Mouse (Mus musculus) cerebellum, postnatal 4 days (tissue): ENCODE measurements around the gene Lrp4.

Experiments used
- DNase-seq, 2 experiments: peaks; one replicate each; pipeline ENCODE4 v3.0.0; 2022; ENCODE audit warnings: low spot score in 2 of 2, mixed read lengths in 1 of 2

Gene Lrp4

DNA sequence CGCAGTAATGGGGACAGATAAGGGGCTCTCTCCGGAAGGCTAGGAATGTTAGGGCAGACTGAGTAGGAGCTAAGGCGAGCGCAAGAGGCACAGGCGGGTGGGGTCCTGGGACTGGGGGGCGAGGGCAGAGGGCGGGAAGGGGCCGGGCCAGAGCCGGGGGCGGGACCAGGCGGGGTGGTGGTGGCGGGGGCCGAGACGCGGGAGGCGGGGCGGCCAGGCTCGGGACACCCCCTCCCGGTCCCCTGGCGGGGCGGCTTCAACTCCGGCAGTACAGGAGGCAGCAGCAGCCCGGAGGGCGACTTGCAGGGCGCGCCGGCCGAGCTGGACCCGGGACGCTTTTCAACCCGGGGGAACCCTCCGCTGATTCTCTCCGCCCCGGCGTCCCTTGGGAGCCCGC, at the start of gene Lrp4:
Gene Lrp4 (plus strand): TSS at position 253 of the 397 bp plus-strand sequence.
- no peak for DNase-seq

DNA sequence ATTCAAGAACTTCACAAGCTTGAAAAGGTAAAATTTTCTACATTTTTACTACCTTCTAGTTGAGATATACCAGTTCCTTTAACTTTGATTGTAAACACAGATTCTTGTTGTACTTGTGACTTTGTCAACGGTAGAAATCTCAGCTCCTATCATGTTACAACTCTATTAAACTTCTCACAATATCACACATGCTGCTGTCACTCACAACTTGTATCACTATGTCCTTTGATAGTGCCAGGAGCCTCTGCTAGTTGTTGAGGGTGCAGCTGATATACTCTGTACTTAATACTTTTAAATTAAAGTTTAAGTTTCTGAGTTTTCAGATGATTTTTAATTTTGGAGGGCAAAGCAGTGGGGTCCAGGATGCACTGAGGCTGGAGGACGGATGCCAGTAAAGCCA, 49.3 kb upstream of the Lrp4 start:
- DNase-seq = no peak

DNA sequence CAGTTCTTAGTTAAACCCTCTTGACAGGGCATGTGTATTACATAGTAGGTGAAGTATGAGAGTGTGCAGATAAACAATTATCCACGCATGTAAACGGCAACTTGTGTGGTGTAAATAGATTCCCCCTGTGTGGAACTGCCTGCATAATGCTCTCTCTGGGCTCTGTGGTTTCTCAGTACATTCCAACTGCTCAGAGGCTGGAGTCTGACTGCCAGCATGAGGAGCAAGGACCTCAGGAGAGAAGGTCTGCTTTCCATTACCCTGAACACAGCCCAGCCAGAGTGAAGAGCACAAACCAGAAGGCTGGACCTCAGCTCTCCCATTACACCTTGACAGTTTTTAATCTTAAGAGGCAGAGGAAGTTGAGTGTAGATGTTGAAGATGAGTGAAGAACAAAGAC, 45.8 kb upstream of the Lrp4 start:
- DNase-seq = no peak

DNA sequence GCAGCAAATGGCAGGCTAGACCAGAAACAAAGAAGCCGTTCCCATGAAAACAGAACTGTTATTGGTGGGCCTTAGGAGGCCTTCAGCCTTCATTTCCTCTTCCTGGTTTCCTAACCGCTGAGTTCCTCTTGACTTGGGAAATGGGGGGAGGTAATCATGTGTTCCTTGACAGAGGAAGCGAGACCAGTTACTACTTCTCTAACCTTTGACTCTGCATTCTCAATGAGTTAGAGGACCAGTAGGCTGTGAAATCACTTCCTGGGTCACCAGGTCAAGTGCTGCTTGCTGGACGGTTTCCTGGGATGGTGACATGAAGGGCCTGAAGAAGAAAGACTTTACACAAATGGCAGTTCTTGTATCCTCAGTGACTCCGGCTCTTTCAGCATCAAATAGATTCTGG, 45.0 kb upstream of the Lrp4 start:
- DNase-seq = no peak

DNA sequence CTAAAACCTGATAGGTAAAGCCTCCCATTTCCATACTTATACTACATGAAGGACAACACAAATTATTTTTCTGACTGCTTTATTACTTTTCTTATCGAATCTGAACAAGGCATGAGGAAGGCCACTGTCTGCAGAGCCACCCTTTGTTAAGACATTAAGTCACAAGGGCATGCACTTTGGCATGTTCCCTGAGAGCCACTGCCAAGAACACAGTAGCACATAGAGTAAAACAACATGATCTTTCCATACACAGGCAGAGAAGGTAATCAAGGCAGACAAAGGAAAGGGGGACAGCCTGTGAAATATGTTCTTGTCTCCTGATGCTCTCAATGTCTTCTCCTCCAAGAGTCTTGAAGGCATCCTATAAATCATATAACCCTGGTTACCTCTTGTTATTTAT, 43.5 kb upstream of the Lrp4 start:
- DNase-seq = no peak

DNA sequence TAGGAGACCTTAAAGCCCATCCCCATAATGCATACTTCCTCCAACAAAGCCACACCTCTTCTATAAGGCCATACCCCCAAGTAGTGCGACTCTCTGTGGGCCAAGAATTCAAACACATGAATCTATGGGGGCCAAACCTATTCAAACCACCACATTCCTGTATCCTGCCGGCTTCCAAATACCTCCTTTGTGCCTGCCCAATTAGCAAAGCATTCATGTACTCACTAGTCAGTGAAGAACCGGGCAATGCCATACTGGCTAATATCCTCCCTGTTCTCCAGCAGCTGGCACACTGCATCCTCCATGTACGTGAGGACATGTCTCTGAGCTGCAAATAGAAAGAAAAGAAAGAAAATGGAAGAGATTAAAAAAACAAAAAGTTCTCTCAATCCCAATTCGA, 35.7 kb upstream of the Lrp4 start:
- no peak for DNase-seq

DNA sequence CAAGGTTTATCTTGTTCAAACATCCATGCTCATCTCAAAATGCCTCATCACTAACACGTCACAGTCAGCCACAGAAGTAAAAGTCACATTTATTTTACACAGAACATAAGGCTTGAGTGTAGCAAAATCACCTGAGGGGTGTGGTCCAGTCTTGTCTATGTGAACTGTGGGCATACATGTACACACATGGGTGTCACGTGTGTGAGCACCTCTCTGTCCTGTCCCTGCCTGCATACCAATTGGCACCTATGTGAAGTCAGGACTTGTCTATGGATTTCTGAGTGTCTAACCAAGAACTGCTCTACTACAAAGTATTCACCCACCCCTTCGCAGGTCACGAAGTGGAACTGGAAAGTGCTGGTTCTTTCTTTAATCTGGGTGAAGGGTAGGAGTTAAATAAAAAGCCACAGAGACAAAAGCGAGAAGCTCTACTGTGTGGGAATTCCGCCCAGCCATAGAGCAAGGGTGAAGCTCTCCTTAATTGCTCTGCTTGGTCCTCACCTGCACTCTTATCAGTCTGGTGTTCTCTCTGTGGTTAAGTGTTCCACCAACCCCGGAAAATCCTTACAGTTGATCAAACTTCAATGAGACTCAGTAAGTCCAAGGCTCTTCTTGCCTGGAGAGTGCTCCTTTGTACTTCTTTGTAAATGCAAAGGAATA, 33.1 kb upstream of the Lrp4 start:
- DNase-seq = no peak

DNA sequence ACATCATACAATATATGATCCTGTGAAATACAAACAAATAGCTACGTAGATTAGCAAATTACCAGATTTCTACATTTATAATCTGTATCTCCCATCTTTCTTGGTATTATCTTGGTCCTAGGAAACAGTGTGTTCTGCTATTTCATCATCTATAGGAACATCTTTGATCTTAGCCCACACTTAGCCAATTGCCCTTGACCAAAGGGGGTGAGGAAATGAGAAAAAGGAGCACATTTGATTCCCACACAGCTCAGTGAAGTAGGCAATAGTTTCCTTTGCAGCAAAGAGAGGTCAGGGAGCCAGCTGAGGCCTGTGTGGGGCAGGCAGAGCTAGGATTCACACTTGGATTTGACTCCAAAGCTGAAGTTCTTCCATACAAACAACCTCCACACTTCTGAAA, 31.0 kb upstream of the Lrp4 start:
- no peak for DNase-seq

DNA sequence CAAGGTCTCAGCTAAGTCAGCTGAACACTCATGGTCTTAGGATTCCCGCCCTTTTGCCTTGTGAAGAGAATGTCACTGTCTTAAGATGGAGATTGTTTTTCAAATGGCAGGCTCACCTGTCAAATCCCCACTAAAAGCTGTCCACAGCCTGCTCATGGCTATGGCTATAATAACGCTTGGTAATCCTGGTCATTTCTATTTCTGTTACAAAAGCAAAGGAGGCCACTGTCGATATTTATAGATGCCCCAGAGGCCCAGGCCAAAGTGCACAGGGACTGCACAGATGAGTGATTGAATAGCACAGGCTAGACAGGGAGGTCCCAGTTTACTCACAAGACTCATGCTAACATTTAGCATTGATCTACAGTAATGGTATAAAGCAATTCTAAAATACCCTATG, 28.2 kb upstream of the Lrp4 start:
- no peak for DNase-seq

DNA sequence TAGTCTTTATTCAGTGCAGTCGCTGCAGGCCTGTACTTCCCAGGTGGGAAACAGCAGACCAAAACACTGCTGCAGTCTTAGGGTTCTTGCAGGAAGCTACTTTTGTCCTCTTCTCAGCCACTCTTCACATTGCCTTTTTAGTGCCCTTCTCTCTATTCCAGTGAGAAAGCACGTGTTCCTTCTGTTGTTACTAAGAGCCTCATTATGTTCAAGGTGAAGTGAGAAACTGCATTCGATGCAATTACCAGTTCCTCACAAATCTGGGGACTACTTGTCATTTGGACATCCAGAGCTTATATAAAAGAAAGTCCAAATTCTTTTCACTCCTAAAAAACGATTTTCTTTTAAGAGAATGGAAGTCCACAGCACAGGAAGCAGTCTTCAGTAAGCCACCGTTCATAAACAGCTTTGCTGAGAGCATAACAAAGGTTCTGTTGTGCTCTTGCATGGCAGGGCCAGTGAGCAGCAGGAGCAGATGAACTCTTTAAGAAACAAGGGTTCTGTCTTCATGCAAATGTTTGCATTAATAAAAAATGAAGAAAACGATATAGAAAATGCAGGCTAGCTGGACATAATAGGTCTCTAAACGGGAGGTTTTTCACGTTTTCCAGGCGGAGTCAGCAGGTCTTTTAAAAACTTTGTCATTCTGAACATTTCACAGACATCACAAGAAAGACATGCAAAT, 27.3 kb upstream of the Lrp4 start:
- DNase-seq = no peak

DNA sequence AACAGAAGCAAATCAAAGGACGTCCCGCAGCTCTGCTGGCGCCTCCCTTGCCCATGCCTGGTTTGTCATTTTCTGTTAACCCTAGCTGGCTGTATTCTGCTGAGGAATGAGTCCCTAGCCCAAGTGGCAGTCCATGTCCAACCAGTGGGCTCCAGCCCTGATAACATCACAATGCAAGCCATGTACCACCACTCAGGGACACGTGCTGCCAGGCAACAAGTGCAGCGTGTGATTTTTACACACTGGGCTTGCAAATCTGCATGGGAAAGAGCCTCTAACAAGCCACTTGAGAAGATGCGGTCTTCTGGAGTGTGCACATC, 26.8 kb upstream of the Lrp4 start:
- DNase-seq = peak in 1 of 2 experiments; percentile 20

DNA sequence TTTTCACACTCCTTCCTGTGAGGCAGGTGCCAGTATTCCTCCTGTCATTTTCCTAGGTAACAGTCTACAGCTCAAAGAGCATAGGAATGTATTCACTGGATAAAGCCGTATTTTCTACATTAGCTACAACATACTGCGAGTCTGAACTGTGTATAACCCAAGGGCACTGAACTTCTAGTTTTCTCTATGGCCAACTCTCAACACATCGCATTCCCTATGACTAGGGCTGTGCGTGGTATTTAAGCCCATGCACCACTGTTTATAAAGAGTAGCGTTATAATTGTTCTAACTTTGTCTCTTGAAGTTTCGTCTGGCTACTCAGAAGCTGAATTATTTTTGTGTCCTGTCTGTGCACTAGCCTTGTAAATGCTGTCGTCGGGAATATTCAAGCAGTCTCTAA, 20.6 kb upstream of the Lrp4 start:
- DNase-seq = no peak

DNA sequence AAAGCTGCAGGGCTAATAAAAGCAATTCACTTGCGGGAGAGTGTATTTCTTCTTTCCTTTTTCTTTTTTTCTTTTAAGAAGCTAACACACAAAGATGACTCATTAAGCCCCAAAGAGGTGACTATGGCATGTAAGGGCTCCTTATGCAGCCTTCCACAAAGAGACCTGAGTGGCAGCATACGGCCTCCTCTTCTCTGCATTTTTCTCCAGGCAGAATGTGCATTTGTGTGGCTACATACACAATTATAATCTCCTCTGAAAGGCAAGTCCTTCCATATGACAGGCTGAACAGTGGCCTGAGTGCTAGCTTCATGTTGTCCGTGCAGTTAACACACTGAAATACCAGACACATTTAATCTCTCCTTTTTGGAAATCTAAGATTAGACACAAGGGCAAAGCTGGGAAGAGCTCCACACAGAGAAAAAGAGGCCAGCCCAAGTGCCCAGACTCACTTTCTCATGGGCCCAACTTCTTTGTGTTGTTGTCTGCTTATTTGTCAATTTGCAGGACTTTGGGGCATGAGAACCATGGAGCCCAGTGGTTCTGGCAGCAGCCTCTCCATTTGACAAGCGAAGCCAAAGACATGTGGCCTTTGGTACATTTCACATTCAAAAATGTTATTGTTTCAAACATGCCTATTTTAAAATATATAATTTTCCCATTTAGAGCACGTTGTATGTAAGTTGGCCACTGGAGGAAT, 20.0 kb upstream of the Lrp4 start:
- no peak for DNase-seq

DNA sequence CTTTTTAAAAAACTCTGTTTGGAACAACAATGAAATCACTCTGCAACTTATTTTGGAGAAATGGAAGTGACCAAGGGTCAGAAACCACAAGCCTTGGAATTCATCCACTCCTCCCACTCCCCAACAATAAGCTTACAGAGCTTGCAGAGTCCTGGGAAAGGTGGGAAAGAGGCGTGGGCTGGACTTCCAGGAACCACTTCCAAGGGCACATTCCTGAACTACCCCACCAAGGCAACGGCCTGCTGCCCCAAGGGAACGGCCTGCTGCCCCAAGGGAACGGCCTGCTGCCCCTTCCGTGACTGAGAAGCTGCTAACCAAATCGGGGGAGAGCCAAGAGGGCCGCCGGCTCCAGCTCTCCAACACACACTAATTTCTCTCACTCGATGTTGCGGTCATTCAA, 18.0 kb upstream of the Lrp4 start:
- DNase-seq = no peak

DNA sequence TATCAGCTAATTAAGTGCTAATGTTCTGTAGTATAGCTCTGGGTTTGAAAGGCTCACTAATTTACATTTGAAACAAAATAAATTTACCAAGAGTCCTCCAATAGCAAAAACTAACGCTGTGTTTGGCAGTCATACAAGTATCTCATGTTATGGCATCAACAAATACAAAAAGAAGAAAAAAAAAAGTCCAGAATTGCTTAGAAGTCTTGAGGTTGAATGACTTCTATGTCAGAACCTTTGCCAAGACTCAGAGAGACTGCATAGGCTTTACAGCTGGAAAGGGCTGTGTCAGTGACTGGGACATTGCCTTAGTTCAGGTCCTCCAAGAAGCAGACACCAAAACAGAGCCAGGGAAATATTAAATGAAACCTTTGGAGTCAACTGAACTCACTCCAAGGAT, 17.4 kb upstream of the Lrp4 start:
- DNase-seq = no peak

DNA sequence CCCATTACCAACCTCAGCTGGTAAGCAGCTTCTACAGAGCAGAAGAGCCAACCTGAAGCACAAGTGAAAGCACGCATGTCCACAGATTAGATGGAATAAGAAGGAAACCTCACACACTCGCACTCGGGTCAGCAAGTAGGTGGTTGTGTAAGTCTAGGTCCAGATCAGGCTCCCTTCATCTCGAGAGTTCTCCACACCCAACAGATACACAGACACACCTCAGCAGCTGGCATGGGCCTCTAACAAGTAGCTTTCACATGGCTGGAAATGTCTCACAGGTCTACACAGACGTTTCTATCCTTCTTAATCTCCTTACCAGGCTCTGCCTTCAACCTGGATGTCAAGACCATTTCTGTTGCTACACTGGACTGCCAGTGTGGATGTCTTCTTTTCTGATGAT, 16.6 kb upstream of the Lrp4 start:
- no peak for DNase-seq

DNA sequence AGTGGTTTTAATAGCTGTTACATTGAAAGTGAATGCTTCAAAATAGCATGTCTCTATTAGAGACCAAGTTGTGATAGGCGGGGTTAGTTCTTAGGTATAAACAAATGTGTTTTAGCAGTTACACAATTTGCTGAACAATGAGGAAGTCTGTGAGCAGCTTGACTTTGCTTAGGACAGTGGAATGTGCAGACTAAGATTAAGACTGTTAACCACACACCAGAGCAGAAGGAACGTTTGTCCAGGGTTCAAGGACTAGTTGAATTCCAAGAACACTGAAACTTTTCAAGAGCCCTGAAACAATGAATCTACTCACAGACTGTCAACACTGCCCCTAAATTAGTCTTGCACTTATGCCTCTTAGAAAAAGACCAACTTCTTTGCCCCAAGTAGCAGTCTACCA, 15.6 kb upstream of the Lrp4 start:
- no peak for DNase-seq

DNA sequence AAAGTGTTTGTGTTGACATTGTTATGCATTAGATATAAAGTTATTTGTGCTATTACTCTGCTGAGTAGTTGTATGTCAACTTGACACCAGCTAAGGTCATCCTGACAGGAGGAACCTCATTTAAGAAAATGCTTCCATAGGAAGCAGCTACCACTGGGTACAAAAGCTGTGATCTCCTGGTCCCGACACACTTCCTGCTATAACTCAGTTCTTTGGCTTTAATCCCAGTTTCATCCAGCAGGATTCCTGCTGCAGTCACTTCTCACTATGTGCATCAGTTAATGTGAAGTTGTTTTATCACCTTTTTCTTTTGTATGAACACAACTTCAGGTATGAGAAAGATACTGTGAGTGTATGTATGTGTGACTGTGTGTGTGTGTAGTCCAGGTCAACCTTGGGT, 15.1 kb upstream of the Lrp4 start:
- no peak for DNase-seq

DNA sequence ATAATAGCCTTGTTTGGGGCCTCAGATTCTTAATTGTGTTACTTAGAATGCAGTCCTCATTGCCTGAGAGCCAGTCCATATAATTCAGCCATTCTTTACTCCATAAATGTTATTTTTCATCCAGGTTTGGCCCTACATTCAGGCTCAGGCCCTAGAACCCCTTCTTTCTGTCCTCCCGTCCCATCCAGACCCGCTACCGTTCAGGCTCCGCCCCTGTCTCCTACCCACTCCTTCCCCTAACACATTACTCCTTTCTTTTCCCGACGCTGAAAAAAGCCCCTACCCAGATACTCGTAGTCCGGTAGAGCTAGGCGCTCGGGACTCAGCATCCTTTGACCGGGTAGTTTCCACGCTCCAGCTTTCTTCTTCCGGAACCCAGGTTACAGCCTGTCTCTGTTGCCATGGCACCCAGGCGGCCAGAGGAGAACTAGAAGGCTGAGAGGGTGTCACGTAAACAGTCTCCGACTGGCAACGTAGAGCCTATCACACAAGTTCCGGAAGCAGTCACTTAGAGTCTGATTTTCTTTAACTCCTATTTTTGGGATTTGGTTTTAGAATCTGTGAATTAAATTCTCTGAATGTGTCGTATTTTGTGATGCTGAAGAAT, 12.9 kb upstream of the Lrp4 start, which contains the start of gene 1110051M20Rik:
Gene 1110051M20Rik (minus strand): TSS at position 419 of the 607 bp plus-strand sequence.
- peak; percentile 64 to 88 for DNase-seq

DNA sequence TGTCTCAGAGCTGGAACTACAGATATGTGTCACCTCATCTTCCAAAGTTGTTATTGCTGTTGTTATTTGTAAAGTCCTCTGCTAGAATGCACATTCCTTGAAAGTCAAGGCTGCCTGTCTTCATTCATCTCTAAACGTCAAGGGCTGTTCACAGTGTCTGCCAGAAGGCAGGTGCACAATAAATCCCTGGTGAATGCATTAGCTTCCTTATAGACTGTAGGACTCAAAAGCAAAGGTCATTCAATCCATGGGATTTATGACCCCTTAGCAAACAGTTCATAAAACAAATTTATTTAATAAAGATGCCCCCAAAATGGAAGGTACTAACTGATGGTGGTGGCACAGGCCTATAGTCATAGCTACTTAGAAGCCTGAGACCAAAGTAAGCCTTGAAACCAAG, 7.6 kb upstream of the Lrp4 start:
- DNase-seq = no peak

DNA sequence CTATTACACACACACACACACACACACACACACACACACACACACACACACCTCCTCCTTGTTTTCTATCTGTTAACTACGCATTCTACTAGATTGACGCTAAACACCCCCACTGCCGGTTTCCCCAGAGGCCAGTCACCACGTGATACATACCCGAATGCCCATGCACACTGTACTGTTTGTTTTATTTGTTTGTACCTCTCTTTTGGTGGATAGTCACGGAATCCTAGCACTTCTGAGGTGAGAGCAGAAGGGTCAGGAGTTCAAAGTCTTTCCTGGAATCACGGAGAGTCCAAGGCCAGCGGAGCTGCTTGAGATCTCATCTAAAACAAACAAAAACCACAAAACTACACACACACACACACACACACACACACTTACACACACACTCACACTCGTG, 7.0 kb upstream of the Lrp4 start:
- no peak for DNase-seq

DNA sequence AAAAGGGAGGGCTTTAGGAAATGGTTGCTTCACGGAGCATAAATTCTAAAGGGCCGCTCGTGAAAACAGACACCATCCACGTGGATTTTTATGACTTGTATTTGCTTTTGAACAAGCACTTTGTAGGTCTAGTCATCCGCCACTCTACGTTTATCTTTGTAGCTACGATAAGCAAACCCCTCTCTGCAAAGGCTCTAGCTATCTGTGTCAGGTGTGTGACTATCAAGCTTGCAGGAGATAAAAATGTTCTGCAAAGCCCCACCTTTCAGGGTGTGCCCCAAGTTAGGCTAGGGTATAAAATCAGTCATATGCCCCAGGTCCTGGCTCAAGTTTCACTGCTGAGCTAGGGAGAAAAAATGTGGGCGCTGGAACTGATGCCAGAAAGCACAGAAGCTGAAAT, 4.7 kb upstream of the Lrp4 start:
- no peak for DNase-seq
